In the genomic region with DNA sequence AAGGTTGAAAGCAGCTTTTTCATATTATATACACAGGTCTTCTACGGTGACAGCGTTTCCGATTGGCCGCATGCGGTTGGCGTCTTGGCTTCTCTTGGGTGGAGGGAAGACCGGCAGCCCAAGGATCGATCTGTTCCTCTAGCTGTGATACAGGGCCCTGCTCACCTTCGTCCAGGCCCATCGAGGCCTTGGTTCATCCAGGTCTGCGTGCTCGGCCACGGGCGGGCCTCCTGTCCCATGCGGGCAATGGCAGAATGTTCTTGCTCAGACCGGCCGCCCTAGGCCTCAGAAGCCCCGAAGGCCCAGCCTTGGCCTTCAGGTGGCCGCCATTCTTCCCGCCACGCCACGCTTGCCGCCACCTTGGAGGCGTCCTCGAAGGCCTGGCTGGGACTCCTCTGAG, we compare ENCODE assay signal across 22 mouse cellular contexts.
DNase-seq lines count a peak whose midpoint lies in the region; ATAC-seq and TF ChIP-seq lines count a peak whose summit lies in the region.
"Had no signal": no experiment of that assay in that cellular context is flagged by ENCODE, and none has a peak within 500 bp of the region (broad histone marks: within the 10 kb centered on the region; RNA-seq: fewer than 3 reads in every experiment).

No protein-coding gene starts in this region.

- no peak for ATAC-seq in liver, embryonic 11.5 days (replicated peaks; ENCODE audit: low FRiP score)
- ATAC-seq: forebrain, embryonic 15.5 days had no signal

- H3K9me3 ChIP-seq in liver, embryonic 11.5 days (ENCODE audit: control insufficient read depth, low read length) = no peaks in the 10 kb centered on the region
- H3K9me3 ChIP-seq in E14TG2a.4 (ENCODE audit: low read length) = peaks cover 9% of the 10 kb centered on the region; the same call in 1 of the 2 replicates
- H3K9me3 ChIP-seq: embryonic facial prominence, embryonic 12.5 days; embryonic facial prominence, embryonic 15.5 days; forebrain, embryonic 15.5 days; hindbrain, embryonic 12.5 days; hindbrain, embryonic 15.5 days had no signal

- no peak overlapping the region for H3K4me2 ChIP-seq in liver, embryonic 11.5 days
- H3K4me2 ChIP-seq: embryonic facial prominence, embryonic 12.5 days; embryonic facial prominence, embryonic 15.5 days; forebrain, embryonic 12.5 days; forebrain, embryonic 15.5 days; hindbrain, embryonic 12.5 days; hindbrain, embryonic 15.5 days had no signal

- no peaks in the 10 kb centered on the region for H3K4me1 ChIP-seq in liver, embryonic 11.5 days (replicated peaks; ENCODE audit: control insufficient read depth, insufficient read depth, low read length)
- H3K4me1 ChIP-seq in E14TG2a.4 (replicated peaks; ENCODE audit: low read depth, low read length) = no peaks in the 10 kb centered on the region; the same call in 1 of the 2 replicates
- H3K4me1 ChIP-seq: embryonic facial prominence, embryonic 12.5 days; embryonic facial prominence, embryonic 15.5 days; forebrain, embryonic 12.5 days; forebrain, embryonic 15.5 days; hindbrain, embryonic 12.5 days; hindbrain, embryonic 15.5 days had no signal

- H3K27me3 ChIP-seq in liver, embryonic 11.5 days (replicated peaks; ENCODE audit: control insufficient read depth, insufficient read depth, low read length) = no peaks in the 10 kb centered on the region
- H3K27me3 ChIP-seq in E14TG2a.4 (ENCODE audit: insufficient read depth, low read length) = peaks cover 2% of the 10 kb centered on the region; the same call in 1 of the 2 replicates
- H3K27me3 ChIP-seq: CH12.LX; embryonic facial prominence, embryonic 12.5 days; embryonic facial prominence, embryonic 15.5 days; forebrain, embryonic 12.5 days; forebrain, embryonic 15.5 days; hindbrain, embryonic 12.5 days; hindbrain, embryonic 15.5 days had no signal

- no peak overlapping the region for H3K4me3 ChIP-seq in liver, embryonic 11.5 days (ENCODE audit: low read depth, low read length)
- peak overlapping the region; percentile 68 for H3K4me3 ChIP-seq in E14TG2a.4 (replicated peaks; ENCODE audit: low read length)
- H3K4me3 ChIP-seq: embryonic facial prominence, embryonic 12.5 days; embryonic facial prominence, embryonic 15.5 days; forebrain, embryonic 12.5 days; forebrain, embryonic 15.5 days; hindbrain, embryonic 12.5 days; hindbrain, embryonic 15.5 days had no signal

- no peak overlapping the region for H3K27ac ChIP-seq in liver, embryonic 11.5 days (ENCODE audit: low read depth, low read length)
- H3K27ac ChIP-seq: embryonic facial prominence, embryonic 12.5 days; embryonic facial prominence, embryonic 15.5 days; forebrain, embryonic 12.5 days; forebrain, embryonic 15.5 days; hindbrain, embryonic 12.5 days; hindbrain, embryonic 15.5 days had no signal

- H3K36me3 ChIP-seq in liver, embryonic 11.5 days (ENCODE audit: control insufficient read depth, insufficient read depth, low read length) = no peaks in the 10 kb centered on the region
- H3K36me3 ChIP-seq in E14TG2a.4 (ENCODE audit: insufficient read depth, low read length) = no peaks in the 10 kb centered on the region
- H3K36me3 ChIP-seq: embryonic facial prominence, embryonic 12.5 days; embryonic facial prominence, embryonic 15.5 days; forebrain, embryonic 12.5 days; forebrain, embryonic 15.5 days; hindbrain, embryonic 12.5 days; hindbrain, embryonic 15.5 days had no signal

- no peak for TF ChIP-seq CTCF in E14TG2a.4 (conservative IDR thresholded peaks at IDR 0.05; ENCODE audit: low read length)

- peak; percentile 2 for DNase-seq in liver
- DNase-seq in liver, embryonic 11.5 days (ENCODE audit: low spot score) = no peak
- DNase-seq in ES-CJ7 (ENCODE audit: low read depth, low spot score) = peak; percentile 45
- DNase-seq in ZHBTc4 (ENCODE audit: low read depth, low spot score) = peak; percentile 68
- no peak for DNase-seq in urinary bladder, adult 18-20 months (ENCODE audit: low spot score in 2 of 2)
- no peak for DNase-seq in cerebellum, postnatal 25 days
- DNase-seq: adrenal gland, postnatal 10 days; adrenal gland, postnatal 36 days; B cell, adult 2 months; cerebellum, adult 18-20 months; cerebellum, adult 9-10 months; cerebellum, postnatal 14 days; gastrocnemius, postnatal 25 days; heart, adult 18-20 months had no signal

- no peak overlapping the region for H3K9ac ChIP-seq in liver, embryonic 11.5 days (ENCODE audit: low read depth, low read length)
- H3K9ac ChIP-seq: embryonic facial prominence, embryonic 12.5 days; embryonic facial prominence, embryonic 15.5 days; forebrain, embryonic 12.5 days; forebrain, embryonic 15.5 days; hindbrain, embryonic 12.5 days; hindbrain, embryonic 15.5 days had no signal

- 93% methylated on average over 24 of the region's 25 CpGs for WGBS in liver, embryonic 11.5 days

Comparison
In these comparisons a context has a peak if more than half of its experiments do, and no peak if none do; other contexts are left out.
1. DNase-seq: peak in liver (single experiment), ES-CJ7 (single experiment) and ZHBTc4 (single experiment); none in liver, embryonic 11.5 days (single experiment), urinary bladder, adult 18-20 months (0 of 2) and cerebellum, postnatal 25 days (0 of 2).